Mouse (Mus musculus) limb, embryonic 11.5 days (tissue): Measurements from ENCODE around the gene Ifi27l2a. TPM values are rescaled to one million over a fixed set of nuclear protein-coding genes. Genes with fewer than 3 reads are reported as not detected.
"Not testable (repeated sequence)": the region's sequence is repeated elsewhere in the genome, so short reads cannot be mapped to it uniquely, and the experiment has no call there.

Experiments used
- ATAC-seq: fragments of 200-750 bp; cut with Nextera tagmentation; 2 replicates; pipeline ENCODE4 v1.8.0; 2017; ENCODE audit warnings: low read depth; ENCODE audit not compliant: insufficient number of reproducible peaks, low FRiP score, low TSS enrichment
- DNase-seq: peaks from one replicate; pipeline ENCODE4 v3.0.0-alpha.2; 2015; ENCODE audit warnings: low spot score
- H3K27ac ChIP-seq: fragments of 300-500 bp; sonication (generic); replicated peaks from 2 replicates; pipeline ENCODE4 v1.5.1; 2014; ENCODE audit warnings: low read depth, mild to moderate bottlenecking, low read length
- H3K27me3 ChIP-seq: fragments of 300-500 bp; sonication (generic); 2 replicates; pipeline ENCODE4 v1.6.1; 2014; ENCODE audit warnings: mild to moderate bottlenecking, low read length, mixed read lengths; ENCODE audit not compliant: control insufficient read depth, insufficient read depth
- H3K36me3 ChIP-seq: fragments of 300-500 bp; sonication (generic); 2 replicates; pipeline ENCODE4 v1.6.1; 2014; ENCODE audit warnings: mild to moderate bottlenecking, low read length, moderate library complexity, mixed read lengths; ENCODE audit not compliant: control insufficient read depth, insufficient read depth
- H3K4me1 ChIP-seq: fragments of 300-500 bp; sonication (generic); 2 replicates; pipeline ENCODE4 v1.6.1; 2014; ENCODE audit warnings: low read length, mixed read lengths; ENCODE audit not compliant: control insufficient read depth, insufficient read depth
- H3K4me2 ChIP-seq: fragments of 300-500 bp; sonication (generic); 2 replicates; pipeline ENCODE4 v1.6.1; 2014; ENCODE audit warnings: low read depth, mild to moderate bottlenecking, moderate library complexity; ENCODE audit not compliant: severe bottlenecking
- H3K4me3 ChIP-seq: fragments of 300-500 bp; sonication (generic); 2 replicates; pipeline ENCODE4 v1.5.1; 2014; ENCODE audit warnings: low read depth, low read length
- H3K9ac ChIP-seq: fragments of 300-500 bp; sonication (generic); 2 replicates; pipeline ENCODE4 v1.6.1; 2014; ENCODE audit warnings: mild to moderate bottlenecking, low read length
- H3K9me3 ChIP-seq: fragments of 300-500 bp; sonication (generic); 2 replicates; pipeline ENCODE4 v1.6.1; 2016; ENCODE audit warnings: low read length; ENCODE audit not compliant: control insufficient read depth
- WGBS: fragments of 180-500 bp; shearing (Covaris S2); extraction: QIAGEN DNeasy Blood & Tissue Kit; methylation state at CpG from one replicate; pipeline ENCODE4 v1.1.7; 2014; 5-methylcytosine and 5-hydroxymethylcytosine counted together
- polyA plus RNA-seq: library from polyadenylated mRNA; unstranded; fragments of >200 nt; fragmentation: Nextera tagmentation; extraction: Ambion mirVana; gene quantifications from 2 replicates; pipeline ENCODE4 v1.2.1, GENCODE M21; 2014

Gene Ifi27l2a
- 0.37 and 0.47 TPM in 2 replicates for polyA plus RNA-seq

DNA sequence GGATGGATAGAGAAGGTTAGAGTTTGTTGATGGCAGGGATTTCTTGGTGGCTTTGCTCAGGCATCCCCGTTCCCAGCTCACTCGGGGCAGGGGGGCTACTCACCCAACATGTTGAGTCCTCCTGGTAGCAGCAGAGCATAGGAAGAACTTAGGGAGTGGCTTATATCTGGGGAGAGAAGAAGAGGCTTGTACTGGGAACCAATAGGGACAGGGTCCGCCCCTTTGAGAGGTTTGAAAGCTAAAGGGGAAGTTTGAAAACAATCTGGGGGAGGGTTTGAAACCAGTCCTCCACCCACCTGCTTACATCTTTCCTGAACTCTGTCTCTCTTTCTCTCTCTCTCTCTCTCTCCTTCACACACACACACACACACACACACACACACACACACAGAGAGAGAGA lies at the start of gene Ifi27l2a:
Gene Ifi27l2a (minus strand): TSS at position 157 of the 400 bp plus-strand sequence.
- no peak for ATAC-seq
- 52% methylated on average over 3 of the region's 3 CpGs for WGBS

DNA sequence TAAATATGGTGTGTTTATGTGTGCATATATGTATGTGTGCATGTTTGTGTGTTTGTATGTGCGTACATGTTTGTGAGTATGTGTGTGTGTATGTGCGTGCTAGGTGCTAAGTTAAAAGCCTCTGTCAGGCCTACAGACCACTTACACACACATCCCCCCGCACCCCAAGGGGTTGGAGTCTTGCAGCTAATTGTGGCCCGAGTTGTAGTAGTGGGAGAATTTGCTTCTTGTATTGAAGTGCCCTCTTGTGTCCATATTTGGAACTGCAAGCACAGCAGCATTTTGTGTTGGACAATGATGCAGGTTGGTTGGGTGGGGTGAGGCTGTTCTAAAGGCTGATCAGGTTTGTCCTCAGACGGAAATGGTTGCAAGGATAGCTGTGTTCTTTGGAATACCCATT lies 49.3 kb upstream of the Ifi27l2a start:
- Histone ChIP-seq H3K4me2 (no peak overlapping the region), H3K36me3 (no peaks in the 10 kb centered on the region), H3K4me3 (no peak overlapping the region), H3K9me3 (no peaks in the 10 kb centered on the region), H3K27ac (no peak overlapping the region), H3K9ac (no peak overlapping the region), H3K4me1 (no peaks in the 10 kb centered on the region), H3K27me3 (no peaks in the 10 kb centered on the region)
- DNase-seq (peak; percentile 82), ATAC-seq (no peak)
- 33% methylated on average over 5 of the region's 5 CpGs for WGBS

More for the DNA sequence above, at the start of gene Ifi27l2a:
- Histone ChIP-seq H3K27me3 (no peaks in the 10 kb centered on the region), H3K36me3 (no peaks in the 10 kb centered on the region), H3K4me2 (no peak within 1 kb of the TSS), H3K4me3 (no peak within 1 kb of the TSS), H3K9me3 (no peaks in the 10 kb centered on the region), H3K27ac (no peak within 1 kb of the TSS), H3K4me1 (no peaks in the 10 kb centered on the region), H3K9ac (no peak within 1 kb of the TSS)
- DNase-seq, result no peak

DNA sequence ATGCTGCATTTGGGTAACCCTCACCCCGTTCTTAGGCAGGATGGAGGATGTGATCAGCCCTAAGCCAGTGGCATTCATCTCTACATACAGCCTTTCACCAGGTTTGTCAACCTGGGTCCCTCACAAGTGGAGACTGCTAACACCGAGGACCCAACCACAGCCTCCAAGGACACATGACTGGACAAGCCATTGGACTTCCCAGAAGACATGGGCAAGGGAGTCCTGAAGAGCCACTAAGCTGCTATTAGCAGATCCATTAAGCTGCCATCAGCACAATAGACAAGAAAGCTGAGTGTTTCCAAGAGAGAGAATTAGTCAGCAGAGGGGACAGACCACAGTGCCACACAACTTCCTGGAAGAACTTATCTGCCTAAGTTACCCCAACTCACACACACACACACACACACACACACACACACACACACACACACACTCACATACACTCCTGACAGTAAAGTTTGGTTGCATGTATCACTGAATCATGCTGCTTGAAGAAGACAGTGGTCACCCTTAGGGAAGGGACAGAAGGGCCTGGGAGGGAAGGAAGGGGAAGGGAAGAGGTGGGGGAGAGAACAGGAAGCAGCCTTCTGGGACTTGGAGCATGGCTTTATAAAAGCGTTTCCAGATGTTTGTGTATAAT lies 47.7 kb upstream of the Ifi27l2a start:
- Histone ChIP-seq H3K36me3 (no peaks in the 10 kb centered on the region), H3K9ac (no peak overlapping the region), H3K27me3 (no peaks in the 10 kb centered on the region), H3K4me3 (no peak overlapping the region), H3K9me3 (no peaks in the 10 kb centered on the region), H3K4me1 (no peaks in the 10 kb centered on the region), H3K27ac (no peak overlapping the region), H3K4me2 (no peak overlapping the region)
- 78% methylated on average over 3 of the region's 3 CpGs for WGBS
- DNase-seq (no peak), ATAC-seq (no peak)

GRCm38 (mm10) chr12:103487750-103488149 lies 44.3 kb upstream of the Ifi27l2a start:
- DNase-seq, result no peak
- no peak overlapping the region for H3K9ac ChIP-seq
- 82% methylated on average over 2 of the region's 2 CpGs for WGBS
- H3K9me3 ChIP-seq, result no peaks in the 10 kb centered on the region
- no peak for ATAC-seq
- no peaks in the 10 kb centered on the region for H3K4me1 ChIP-seq
- H3K4me2 ChIP-seq, result no peak overlapping the region
- H3K27me3 ChIP-seq, result no peaks in the 10 kb centered on the region
- H3K36me3 ChIP-seq, result no peaks in the 10 kb centered on the region
- no peak overlapping the region for H3K4me3 ChIP-seq
- H3K27ac ChIP-seq, result no peak overlapping the region

GRCm38 (mm10) chr12:103487276-103487675 lies 43.8 kb upstream of the Ifi27l2a start:
- H3K36me3 ChIP-seq, result no peaks in the 10 kb centered on the region
- H3K27ac ChIP-seq, result no peak overlapping the region
- WGBS, result 76% methylated on average over 4 of the region's 4 CpGs
- DNase-seq, result no peak
- no peak overlapping the region for H3K9ac ChIP-seq
- no peak for ATAC-seq
- no peak overlapping the region for H3K4me3 ChIP-seq
- H3K4me1 ChIP-seq, result no peaks in the 10 kb centered on the region
- H3K4me2 ChIP-seq, result no peak overlapping the region
- no peaks in the 10 kb centered on the region for H3K27me3 ChIP-seq
- H3K9me3 ChIP-seq, result no peaks in the 10 kb centered on the region

GRCm38 (mm10) chr12:103486726-103487125 lies 43.2 kb upstream of the Ifi27l2a start:
- ATAC-seq (no peak), DNase-seq (no peak)
- H3K27ac ChIP-seq, result no peak overlapping the region
- no peak overlapping the region for H3K9ac ChIP-seq
- H3K4me2 ChIP-seq, result no peak overlapping the region
- no peaks in the 10 kb centered on the region for H3K9me3 ChIP-seq
- H3K4me3 ChIP-seq, result no peak overlapping the region
- 78% methylated on average over 1 of the region's 1 CpGs for WGBS
- H3K36me3 ChIP-seq, result no peaks in the 10 kb centered on the region
- H3K4me1 ChIP-seq, result no peaks in the 10 kb centered on the region
- no peaks in the 10 kb centered on the region for H3K27me3 ChIP-seq

DNA sequence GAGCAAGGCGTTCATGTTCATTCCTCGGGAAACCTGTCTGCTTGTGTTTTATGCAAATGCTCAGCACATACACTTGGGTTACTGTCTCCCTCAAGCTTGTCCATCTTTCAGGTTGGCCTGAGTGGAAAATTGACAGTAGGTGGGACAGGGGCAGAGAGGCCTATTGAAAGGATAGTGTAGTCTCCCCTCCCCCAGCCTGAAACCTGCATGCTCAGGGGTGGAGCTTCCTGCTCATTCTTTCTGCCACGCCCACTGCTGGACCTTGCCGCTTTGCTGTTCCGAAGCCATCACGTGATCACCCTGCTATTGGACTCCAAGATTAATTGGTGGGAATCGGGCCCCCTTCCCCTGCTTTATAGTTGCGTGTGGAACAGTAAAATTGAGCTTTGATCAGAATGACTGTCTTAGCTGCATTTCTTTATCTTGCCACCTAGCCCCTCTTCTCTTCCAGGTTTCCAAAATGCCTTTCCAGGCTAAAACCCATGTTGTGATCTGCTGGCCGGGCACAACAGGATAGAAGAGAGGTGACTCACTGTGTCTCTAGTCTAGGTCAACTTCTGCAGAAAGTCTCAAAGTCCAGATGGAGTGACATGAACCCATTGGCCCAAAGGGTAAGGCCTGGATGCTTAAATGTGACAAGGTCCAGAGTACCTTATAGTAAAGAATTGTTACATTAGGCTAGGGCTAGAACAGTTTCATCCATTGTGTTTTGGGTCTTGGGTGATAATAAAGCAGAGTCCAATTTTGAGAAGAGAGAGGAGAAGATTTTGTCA lies 40.9 kb upstream of the Ifi27l2a start:
- H3K4me1 ChIP-seq, H3K9me3 ChIP-seq, H3K4me2 ChIP-seq, DNase-seq, ATAC-seq, H3K36me3 ChIP-seq, H3K9ac ChIP-seq, H3K27ac ChIP-seq, H3K27me3 ChIP-seq, H3K4me3 ChIP-seq: not testable (repeated sequence)
- 60% methylated on average over 9 of the region's 9 CpGs for WGBS

GRCm38 (mm10) chr12:103482781-103483180 lies 39.3 kb upstream of the Ifi27l2a start:
- no peaks in the 10 kb centered on the region for H3K9me3 ChIP-seq
- no peaks in the 10 kb centered on the region for H3K27me3 ChIP-seq
- H3K4me3 ChIP-seq, result no peak overlapping the region
- WGBS, result 81% methylated on average over 2 of the region's 2 CpGs
- DNase-seq (no peak), ATAC-seq (no peak)
- H3K9ac ChIP-seq, result no peak overlapping the region
- no peaks in the 10 kb centered on the region for H3K4me1 ChIP-seq
- H3K4me2 ChIP-seq, result no peak overlapping the region
- no peaks in the 10 kb centered on the region for H3K36me3 ChIP-seq
- H3K27ac ChIP-seq, result no peak overlapping the region
